Comparison of ENCODE assay signal across 28 mouse cellular contexts in genomic region chr1:190974833-190975232, GRCm38 (mm10). TPM values are rescaled to one million over a fixed set of nuclear protein-coding genes. Genes with fewer than 3 reads are reported as not detected.
DNase-seq lines count a peak whose midpoint lies in the region; ATAC-seq and TF ChIP-seq lines count a peak whose summit lies in the region.
"Had no signal": no experiment of that assay in that cellular context is flagged by ENCODE, and none has a peak within 500 bp of the region (broad histone marks: within the 10 kb centered on the region; RNA-seq: fewer than 3 reads in every experiment).

No protein-coding gene starts in this region.

- H3K27ac ChIP-seq in embryonic facial prominence, embryonic 12.5 days: no peak overlapping the region
- no peak overlapping the region for H3K27ac ChIP-seq in embryonic facial prominence, embryonic 10.5 days (replicated peaks)
- no peak overlapping the region for H3K27ac ChIP-seq in heart, embryonic 11.5 days (ENCODE audit: low read depth, low read length)
- no peak overlapping the region for H3K27ac ChIP-seq in heart, adult 2 months
- peak overlapping the region; percentile 34 for H3K27ac ChIP-seq in heart, embryonic 16.5 days (ENCODE audit: low read length)
- H3K27ac ChIP-seq in testis, adult 2 months (ENCODE audit: control insufficient read depth, insufficient read depth, low read depth, low read length): no peak overlapping the region
- H3K27ac ChIP-seq: gastrocnemius, adult 2 months; liver, embryonic 15.5 days had no signal

- no peaks in the 10 kb centered on the region for H3K27me3 ChIP-seq in embryonic facial prominence, embryonic 12.5 days
- no peaks in the 10 kb centered on the region for H3K27me3 ChIP-seq in embryonic facial prominence, embryonic 10.5 days (replicated peaks; ENCODE audit: low read depth, poor library complexity, severe bottlenecking)
- no peaks in the 10 kb centered on the region for H3K27me3 ChIP-seq in heart, embryonic 11.5 days (ENCODE audit: control insufficient read depth, insufficient read depth, low read length)
- peaks cover 4% of the 10 kb centered on the region; the same call in 1 of the 2 replicates for H3K27me3 ChIP-seq in heart, adult 2 months (ENCODE audit: control insufficient read depth, insufficient read depth, low read length)
- H3K27me3 ChIP-seq in heart, embryonic 16.5 days (ENCODE audit: control insufficient read depth, insufficient read depth, low read length): no peaks in the 10 kb centered on the region
- no peaks in the 10 kb centered on the region; the same call in 1 of the 2 replicates for H3K27me3 ChIP-seq in testis, adult 2 months (ENCODE audit: control insufficient read depth, insufficient read depth, low read length)

- H3K9ac ChIP-seq in embryonic facial prominence, embryonic 12.5 days: 0 out of 2 replicates have a peak overlapping the region, but pooled peaks have one; percentile 7
- peak overlapping the region; percentile 46; the same call in 1 of the 2 replicates for H3K9ac ChIP-seq in heart, embryonic 11.5 days (ENCODE audit: low read depth, low read length)
- H3K9ac ChIP-seq in heart, adult 2 months (ENCODE audit: low read depth, low read length): no peak overlapping the region
- H3K9ac ChIP-seq in heart, embryonic 16.5 days (ENCODE audit: low read length): peak overlapping the region; percentile 59
- H3K9ac ChIP-seq: liver, embryonic 15.5 days; lung, embryonic 14.5 days had no signal

- H3K4me2 ChIP-seq in embryonic facial prominence, embryonic 12.5 days (replicated peaks): no peak overlapping the region
- H3K4me2 ChIP-seq in heart, embryonic 11.5 days: no peak overlapping the region
- H3K4me2 ChIP-seq in heart, embryonic 16.5 days (ENCODE audit: low read depth, low read length): no peak overlapping the region
- H3K4me2 ChIP-seq: liver, embryonic 15.5 days; lung, embryonic 14.5 days had no signal

- no peak for ATAC-seq in embryonic facial prominence, embryonic 12.5 days (ENCODE audit: insufficient number of reproducible peaks, insufficient read depth, low FRiP score, low TSS enrichment)
- ATAC-seq in heart, embryonic 11.5 days (replicated peaks; ENCODE audit: insufficient number of reproducible peaks, low FRiP score, low TSS enrichment): no peak
- ATAC-seq in heart, embryonic 16.5 days (replicated peaks; ENCODE audit: extremely low read depth, insufficient read depth, low FRiP score): no peak
- ATAC-seq: activated CD4-positive, CD25-positive, alpha-beta regulatory T cell, adult 4 months; inflammation-experienced regulatory T-cells, adult 6 months had no signal

- H3K4me1 ChIP-seq in embryonic facial prominence, embryonic 12.5 days: peaks cover 22% of the 10 kb centered on the region
- H3K4me1 ChIP-seq in embryonic facial prominence, embryonic 10.5 days: peaks cover 42% of the 10 kb centered on the region
- peaks cover 58% of the 10 kb centered on the region for H3K4me1 ChIP-seq in heart, embryonic 11.5 days (ENCODE audit: control insufficient read depth, insufficient read depth, low read length)
- H3K4me1 ChIP-seq in heart, adult 2 months (ENCODE audit: control insufficient read depth, insufficient read depth, low read length): peaks cover 4% of the 10 kb centered on the region; the same call in 1 of the 2 replicates
- peaks cover 57% of the 10 kb centered on the region for H3K4me1 ChIP-seq in heart, embryonic 16.5 days (ENCODE audit: control insufficient read depth, insufficient read depth, low read length)
- peaks cover 14% of the 10 kb centered on the region for H3K4me1 ChIP-seq in testis, adult 2 months (ENCODE audit: control insufficient read depth, insufficient read depth, low read length)

- no peak for TF ChIP-seq EP300 in heart, adult 2 months (IDR thresholded peaks at IDR 0.05; ENCODE audit: insufficient read depth, low read depth, low read length)

- intact Hi-C loops in heart, adult 2 months (cut with DNase I): no loop called here

- TF ChIP-seq POLR2A in heart, adult 2 months (IDR thresholded peaks at IDR 0.05; ENCODE audit: insufficient read depth, low read depth, low read length): no peak
- no peak for TF ChIP-seq POLR2A in testis, adult 2 months (IDR thresholded peaks at IDR 0.05; ENCODE audit: control insufficient read depth, low read depth, low read length)

- H3K36me3 ChIP-seq in embryonic facial prominence, embryonic 12.5 days: peaks cover 60% of the 10 kb centered on the region
- H3K36me3 ChIP-seq in embryonic facial prominence, embryonic 10.5 days (replicated peaks): peaks cover 66% of the 10 kb centered on the region
- peaks cover 25% of the 10 kb centered on the region for H3K36me3 ChIP-seq in heart, embryonic 11.5 days (ENCODE audit: control insufficient read depth, insufficient read depth, low read length)
- no peaks in the 10 kb centered on the region for H3K36me3 ChIP-seq in heart, adult 2 months (ENCODE audit: control insufficient read depth, insufficient read depth, low read length)
- peaks cover 7% of the 10 kb centered on the region for H3K36me3 ChIP-seq in heart, embryonic 16.5 days (ENCODE audit: control insufficient read depth, insufficient read depth)
- no peaks in the 10 kb centered on the region for H3K36me3 ChIP-seq in testis, adult 2 months (ENCODE audit: control insufficient read depth, insufficient read depth, low read length)
- H3K36me3 ChIP-seq: liver, embryonic 15.5 days had no signal

- DNase-seq in embryonic facial prominence, embryonic 10.5 days (ENCODE audit: low spot score): no peak
- DNase-seq in heart, adult 2 months: no peak
- DNase-seq in heart, postnatal 4 days: no peak
- no peak for DNase-seq in testis, postnatal 10 days (ENCODE audit: low spot score)
- DNase-seq: adrenal gland, adult 2 months; adrenal gland, postnatal 36 days; cerebellum, adult 18-20 months; gastrocnemius, adult 2 months; gastrocnemius, postnatal 36 days; kidney, adult 11 months; kidney, postnatal 14 days; layer of hippocampus, adult 9-11 months; lung, embryonic 14.5 days; lung, postnatal 14 days; midbrain, embryonic 14.5 days; right cerebral cortex, adult 18-20 months; spleen, adult 18-20 months; thymus, adult 2 months; thymus, postnatal 36 days had no signal

- no peaks in the 10 kb centered on the region for H3K9me3 ChIP-seq in embryonic facial prominence, embryonic 12.5 days
- no peaks in the 10 kb centered on the region for H3K9me3 ChIP-seq in embryonic facial prominence, embryonic 10.5 days
- H3K9me3 ChIP-seq in heart, embryonic 11.5 days (replicated peaks; ENCODE audit: control insufficient read depth, low read length): no peaks in the 10 kb centered on the region
- no peaks in the 10 kb centered on the region for H3K9me3 ChIP-seq in heart, embryonic 16.5 days (replicated peaks; ENCODE audit: control insufficient read depth, low read length)
- H3K9me3 ChIP-seq: liver, embryonic 15.5 days had no signal

- H3K79me2 ChIP-seq in heart, adult 2 months (replicated peaks; ENCODE audit: control insufficient read depth, insufficient read depth, low read length): no peaks in the 10 kb centered on the region

- no peak overlapping the region for H3K4me3 ChIP-seq in embryonic facial prominence, embryonic 12.5 days
- no peak overlapping the region for H3K4me3 ChIP-seq in embryonic facial prominence, embryonic 10.5 days
- H3K4me3 ChIP-seq in heart, embryonic 11.5 days (ENCODE audit: low read depth, low read length): no peak overlapping the region
- no peak overlapping the region for H3K4me3 ChIP-seq in heart, adult 2 months
- no peak overlapping the region for H3K4me3 ChIP-seq in heart, embryonic 16.5 days (ENCODE audit: low read length)
- peak overlapping the region; percentile 38 for H3K4me3 ChIP-seq in testis, adult 2 months (ENCODE audit: control insufficient read depth, low read depth, low read length)
- H3K4me3 ChIP-seq: gastrocnemius, adult 2 months; liver, embryonic 15.5 days had no signal

- whole genome bisulfite sequencing in embryonic facial prominence, embryonic 12.5 days: 67% methylated on average over 1 of the region's 1 CpGs
- WGBS in embryonic facial prominence, embryonic 10.5 days: 71% methylated on average over 1 of the region's 1 CpGs
- 52% methylated on average over 1 of the region's 1 CpGs for WGBS in heart, embryonic 11.5 days (ENCODE audit: insufficient replicate concordance)
- 82% methylated on average over 1 of the region's 1 CpGs for WGBS in heart, adult 2 months
- 50% methylated on average over 1 of the region's 1 CpGs for WGBS in heart, embryonic 16.5 days

- TF ChIP-seq CTCF in heart, adult 2 months (IDR thresholded peaks at IDR 0.05): no peak
- TF ChIP-seq CTCF in testis, adult 2 months (IDR thresholded peaks at IDR 0.05; ENCODE audit: control insufficient read depth, insufficient read depth, insufficient replicate concordance, low read depth, low read length): no peak

RNA-seq across cellular contexts. Expression of gene Vash2, which starts 4.3 kb away (rescaled TPM):
- polyA plus RNA-seq in embryonic facial prominence, embryonic 12.5 days (2016; fragmentation: Nextera tagmentation; extraction: Ambion mirVana): 77.9 and 82.5 TPM in 2 replicates
- polyA plus RNA-seq in embryonic facial prominence, embryonic 10.5 days (2016; fragmentation: Nextera tagmentation; extraction: Ambion mirVana): 52.7 and 56.7 TPM in 2 replicates
- 66.2 and 75.8 TPM in 2 replicates for polyA plus RNA-seq in heart, embryonic 11.5 days (2014; fragmentation: Nextera tagmentation; extraction: Ambion mirVana)
- total RNA-seq in heart, adult 2 months (2021): under 1 TPM; 0.31 to 0.41 TPM
- 0.27 and 0.50 TPM in 2 replicates for polyA plus RNA-seq in heart, adult 2 months (2012; rRNA removed)
- polyA plus RNA-seq in heart, embryonic 16.5 days (2015; fragmentation: Nextera tagmentation; extraction: Ambion mirVana): 48.3 and 50.6 TPM in 2 replicates
- 10 to 100 TPM; 31.5 to 31.9 TPM for total RNA-seq in heart, postnatal 4 days (2021)
- polyA plus RNA-seq in testis, adult 2 months (2012; rRNA removed): 53.8 and 65.7 TPM in 2 replicates
- total RNA-seq: monocyte, adult 5-6 weeks had no signal
- polyA plus RNA-seq: liver, adult 2 months had no signal

RNA-seq across cellular contexts. Expression of gene Angel2, which starts 49.9 kb away (rescaled TPM):
- 55.5 and 58.5 TPM in 2 replicates for polyA plus RNA-seq in embryonic facial prominence, embryonic 12.5 days (2016; fragmentation: Nextera tagmentation; extraction: Ambion mirVana)
- polyA plus RNA-seq in embryonic facial prominence, embryonic 10.5 days (2016; fragmentation: Nextera tagmentation; extraction: Ambion mirVana): 50.4 and 55.3 TPM in 2 replicates
- polyA plus RNA-seq in heart, embryonic 11.5 days (2014; fragmentation: Nextera tagmentation; extraction: Ambion mirVana): 32.3 and 34.6 TPM in 2 replicates
- 10 to 100 TPM; 27.7 to 28.0 TPM for total RNA-seq in heart, adult 2 months (2021)
- 18.5 and 23.8 TPM in 2 replicates for polyA plus RNA-seq in heart, adult 2 months (2012; rRNA removed)
- polyA plus RNA-seq in heart, embryonic 16.5 days (2015; fragmentation: Nextera tagmentation; extraction: Ambion mirVana): 29.5 and 30.1 TPM in 2 replicates
- total RNA-seq in heart, postnatal 4 days (2021): 10 to 100 TPM; 31.1 to 38.1 TPM
- 18.3 and 18.6 TPM in 2 replicates for polyA plus RNA-seq in testis, adult 2 months (2012; rRNA removed)

RNA-seq across cellular contexts. Expression of gene Flvcr1, which starts 51.1 kb away (rescaled TPM):
- 7.6 and 8.4 TPM in 2 replicates for polyA plus RNA-seq in embryonic facial prominence, embryonic 12.5 days (2016; fragmentation: Nextera tagmentation; extraction: Ambion mirVana)
- polyA plus RNA-seq in embryonic facial prominence, embryonic 10.5 days (2016; fragmentation: Nextera tagmentation; extraction: Ambion mirVana): 6.9 and 7.4 TPM in 2 replicates
- 5.4 and 5.6 TPM in 2 replicates for polyA plus RNA-seq in heart, embryonic 11.5 days (2014; fragmentation: Nextera tagmentation; extraction: Ambion mirVana)
- total RNA-seq in heart, adult 2 months (2021): 1 to 10 TPM; 4.2 to 4.7 TPM
- polyA plus RNA-seq in heart, adult 2 months (2012; rRNA removed): 4.6 and 6.6 TPM in 2 replicates
- 3.3 TPM in 2 replicates for polyA plus RNA-seq in heart, embryonic 16.5 days (2015; fragmentation: Nextera tagmentation; extraction: Ambion mirVana)
- 10 to 100 TPM; 12.6 to 13.0 TPM for total RNA-seq in heart, postnatal 4 days (2021)
- polyA plus RNA-seq in testis, adult 2 months (2012; rRNA removed): 4.1 and 4.2 TPM in 2 replicates

Comparison
In these comparisons a context has a peak if more than half of its experiments do, and no peak if none do; other contexts are left out.
1. RNA of gene Vash2, which starts 4.3 kb away (polyA plus RNA-seq): 77.9 to 82.5 TPM in embryonic facial prominence, embryonic 12.5 days, 66.2 to 75.8 TPM in heart, embryonic 11.5 days, 52.7 to 56.7 TPM in embryonic facial prominence, embryonic 10.5 days, 53.8 to 65.7 TPM in testis, adult 2 months and 48.3 to 50.6 TPM in heart, embryonic 16.5 days; 0.27 to 0.50 TPM in heart, adult 2 months; every median in the first group is over 10 times any median in the second.